Mouse (Mus musculus): ENCODE data around the gene Clic3.

Clic3 gene

GRCm38 (mm10) chr2:25441067-25441466 lies 15.6 kb upstream of the Clic3 start:
- no peak for DNase-seq (ENCODE audit: low spot score in 2 of 2)

- DNase-seq (ENCODE audit: low spot score in 2 of 2) = no peak
These were observed 14.0 kb upstream of the Clic3 start for GRCm38 (mm10) chr2:25442682-25443081.

GRCm38 (mm10) chr2:25450853-25451647 lies 5.6 kb upstream of the Clic3 start:
- no peak for DNase-seq (ENCODE audit: low spot score in 2 of 2)

- no peak for DNase-seq (ENCODE audit: low spot score in 2 of 2)
These were observed 3.7 kb upstream of the Clic3 start for GRCm38 (mm10) chr2:25452951-25453350.

GRCm38 (mm10) chr2:25457022-25457896 lies 621 bp downstream of the Clic3 start:
- no peak for DNase-seq (ENCODE audit: low spot score in 2 of 2)

- DNase-seq (ENCODE audit: low spot score in 2 of 2) = no peak
These were observed 2.3 kb downstream of the Clic3 start for GRCm38 (mm10) chr2:25458911-25459310.

- DNase-seq (ENCODE audit: low spot score in 2 of 2) = peak in 1 of 2 experiments; percentile 32
These were observed 3.5 kb downstream of the Clic3 start for GRCm38 (mm10) chr2:25460135-25460534.

- DNase-seq (ENCODE audit: low spot score in 2 of 2) = peak; percentile 90 to 92
These were observed 4.1 kb downstream of the Clic3 start, which contains the start of gene Paxx for GRCm38 (mm10) chr2:25460551-25461309. Gene Paxx (minus strand): TSS chr2:25461094.

GRCm38 (mm10) chr2:25461407-25461806 lies 4.8 kb downstream of the Clic3 start:
- no peak for DNase-seq (ENCODE audit: low spot score in 2 of 2)

GRCm38 (mm10) chr2:25463630-25464029 lies 7.0 kb downstream of the Clic3 start:
- DNase-seq (ENCODE audit: low spot score in 2 of 2) = no peak

GRCm38 (mm10) chr2:25465256-25465655 lies 8.6 kb downstream of the Clic3 start:
- DNase-seq (ENCODE audit: low spot score in 2 of 2) = no peak

GRCm38 (mm10) chr2:25465816-25466635 lies 9.4 kb downstream of the Clic3 start:
- DNase-seq (ENCODE audit: low spot score in 2 of 2) = peak; percentile 58 to 75

GRCm38 (mm10) chr2:25467606-25468303 lies 11.1 kb downstream of the Clic3 start:
- DNase-seq (ENCODE audit: low spot score in 2 of 2) = no peak

GRCm38 (mm10) chr2:25468962-25469915 lies 12.6 kb downstream of the Clic3 start:
- DNase-seq (ENCODE audit: low spot score in 2 of 2) = no peak

GRCm38 (mm10) chr2:25469969-25470368 lies 13.3 kb downstream of the Clic3 start, which contains the start of gene Ptgds:
Gene Ptgds (minus strand): TSS chr2:25470046.
- DNase-seq (ENCODE audit: low spot score in 2 of 2) = no peak

GRCm38 (mm10) chr2:25472550-25472949 lies 15.9 kb downstream of the Clic3 start:
- DNase-seq (ENCODE audit: low spot score in 2 of 2) = no peak

- no peak for DNase-seq (ENCODE audit: low spot score in 2 of 2)
These were observed 20.9 kb downstream of the Clic3 start for GRCm38 (mm10) chr2:25477541-25477940.

GRCm38 (mm10) chr2:25477967-25478675 lies 21.5 kb downstream of the Clic3 start:
- DNase-seq (ENCODE audit: low spot score in 2 of 2) = no peak

All from spleen, postnatal 4 days (tissue).